Mouse (Mus musculus): ENCODE measurements at regions not wholly inside any gene's neighbourhood (a gene's known extent, or its start where the extent isn't known, plus 50 kb on each side); places are given as distances from the start of the nearest gene placed in this dataset.
A peak's percentile ranks its signal among the peaks of the same experiment; 100 is the strongest.

GRCm38 (mm10) chr1:7010184-7010583, 2202.5 kb downstream of the Gm37988 start:
- TF ChIP-seq CTCF (IDR thresholded peaks at IDR 0.05; ENCODE audit: insufficient read depth, low read length) (peak; percentile 40; the same call in 1 of the 2 replicates), POLR2A (IDR thresholded peaks at IDR 0.05; ENCODE audit: borderline replicate concordance, extremely low read depth, low read depth, low read length) (no peak)
